Mouse (Mus musculus): ENCODE measurements at regions not wholly inside any gene's neighbourhood (a gene's known extent, or its start where the extent isn't known, plus 50 kb on each side); places are given as distances from the start of the nearest gene placed in this dataset.

- Histone ChIP-seq H3K4me3 (ENCODE audit: low read depth, low read length) (no peak overlapping the region), H3K27me3 (ENCODE audit: insufficient read depth, low read length) (no peaks in the 10 kb centered on the region), H3K9ac (no peak overlapping the region), H3K4me2 (ENCODE audit: low read depth) (no peak overlapping the region), H3K4me1 (ENCODE audit: insufficient read depth) (no peaks in the 10 kb centered on the region), H3K9me3 (ENCODE audit: low read length) (no peaks in the 10 kb centered on the region), H3K36me3 (ENCODE audit: insufficient read depth) (no peaks in the 10 kb centered on the region), H3K27ac (ENCODE audit: low read depth, low read length) (no peak overlapping the region)
- ATAC-seq (no peak), DNase-seq (no peak)
- no peak for TF ChIP-seq CTCF (IDR thresholded peaks at IDR 0.05; ENCODE audit: low read depth)
- WGBS: 85% methylated on average over 4 of the region's 4 CpGs
These were observed 566.8 kb downstream of the Utrn start for GRCm38 (mm10) chr10:12302396-12302795.

GRCm38 (mm10) chr10:12320311-12320710, 548.9 kb downstream of the Utrn start:
- DNase-seq (no peak), ATAC-seq (no peak)
- Histone ChIP-seq H3K27ac (ENCODE audit: low read depth, low read length) (no peak overlapping the region), H3K27me3 (ENCODE audit: insufficient read depth, low read length) (no peaks in the 10 kb centered on the region), H3K4me3 (ENCODE audit: low read depth, low read length) (no peak overlapping the region), H3K9me3 (ENCODE audit: low read length) (no peaks in the 10 kb centered on the region), H3K36me3 (ENCODE audit: insufficient read depth) (no peaks in the 10 kb centered on the region), H3K9ac (no peak overlapping the region), H3K4me2 (ENCODE audit: low read depth) (no peak overlapping the region), H3K4me1 (ENCODE audit: insufficient read depth) (no peaks in the 10 kb centered on the region)
- no peak for TF ChIP-seq CTCF (IDR thresholded peaks at IDR 0.05; ENCODE audit: low read depth)
- 83% methylated on average over 2 of the region's 2 CpGs for WGBS

Small RNA genes lying in the stretch of these regions (microRNA-seq; reads per million reads assigned to microRNA genes)
- 0 reads per million in 2 experiments for gene Gm22194
